Mouse (Mus musculus) ES-Bruce4 (cell line): Measurements from ENCODE around the gene Nop9.

Experiments used
- CTCF ChIP-seq: IDR thresholded peaks from one replicate; pipeline ENCODE4 v1.8.1; 2011; ENCODE audit warnings: low read depth, low read length
- POLR2A ChIP-seq: IDR thresholded peaks from one replicate; pipeline ENCODE4 v1.8.1; 2011; ENCODE audit warnings: low read length; ENCODE audit not compliant: insufficient read depth

- TF ChIP-seq POLR2A: no peak
- TF ChIP-seq CTCF: no peak
Observed at GRCm38 (mm10) chr14:55733889-55734288, 11.6 kb upstream of the Nop9 start.
